Mouse (Mus musculus): ENCODE measurements at regions not wholly inside any gene's neighbourhood (a gene's known extent, or its start where the extent isn't known, plus 50 kb on each side); places are given as distances from the start of the nearest gene placed in this dataset.

DNA sequence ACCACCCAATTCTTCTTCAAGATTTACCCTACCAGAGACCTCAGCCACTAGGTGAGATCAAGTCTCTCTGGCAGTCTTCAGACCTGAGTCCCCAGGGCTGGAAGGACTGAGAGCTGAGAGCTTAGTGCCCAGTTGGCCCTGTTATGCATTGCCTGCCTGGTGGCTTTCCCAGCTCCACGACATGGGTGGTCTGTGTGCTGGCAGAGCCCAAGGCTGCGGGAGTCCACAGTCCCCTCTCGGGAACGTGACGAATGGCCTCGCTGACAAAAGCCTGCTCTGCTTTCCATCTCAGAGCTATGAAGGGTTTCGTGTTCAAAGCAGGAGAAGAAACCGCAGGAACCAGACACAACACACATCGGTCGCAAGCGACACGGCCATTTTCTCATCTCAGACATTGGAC is 450.7 kb downstream of the Ccdc171 start:
- TF ChIP-seq EP300 (IDR thresholded peaks at IDR 0.05) (no peak), CTCF (IDR thresholded peaks at IDR 0.05) (no peak)

Measured in lung, postnatal 0 days (tissue).